Mouse (Mus musculus) testis, postnatal 14 days (tissue): ENCODE measurements around the gene Keap1.
"Not testable (repeated sequence)": the region's sequence is repeated elsewhere in the genome, so short reads cannot be mapped to it uniquely, and the experiment has no call there.

Experiments
- DNase-seq: peaks from one replicate; pipeline ENCODE4 v3.0.0; 2021; ENCODE audit warnings: low spot score

The Keap1 gene

GRCm38 (mm10) chr9:21261831-21262230, 22.7 kb upstream of the Keap1 start:
- DNase-seq = no peak

DNA sequence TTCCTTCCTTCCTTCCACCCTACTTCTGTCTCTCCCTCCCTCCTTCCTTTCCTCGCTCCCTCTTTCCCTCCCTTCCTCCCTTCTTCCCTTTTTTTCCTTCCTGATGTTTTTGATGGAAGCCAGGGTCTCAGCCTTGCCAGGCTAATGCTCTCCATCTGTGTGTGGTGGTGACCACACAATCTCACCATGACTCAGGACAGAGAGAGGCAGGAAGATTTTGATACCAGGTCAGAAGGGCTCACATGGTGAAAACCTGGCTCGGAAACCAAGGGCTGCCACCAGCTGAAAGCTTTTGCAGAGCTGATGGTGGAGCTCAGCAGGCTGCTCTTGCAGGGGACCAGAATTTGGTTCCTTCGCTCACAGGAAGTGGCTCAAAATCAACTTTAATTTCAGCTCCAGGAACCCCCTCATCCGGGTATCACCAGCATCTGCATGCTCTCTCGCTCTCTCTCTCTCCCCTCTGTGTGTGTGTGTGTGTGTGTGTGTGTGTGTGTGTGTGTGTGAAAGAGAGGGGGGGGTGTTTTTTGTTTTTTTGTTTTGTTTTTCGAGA, 21.4 kb upstream of the Keap1 start:
- no peak for DNase-seq

GRCm38 (mm10) chr9:21256349-21256748, 17.2 kb upstream of the Keap1 start:
- not testable (repeated sequence) for DNase-seq

GRCm38 (mm10) chr9:21254690-21255089, 15.5 kb upstream of the Keap1 start:
- DNase-seq = no peak

DNA sequence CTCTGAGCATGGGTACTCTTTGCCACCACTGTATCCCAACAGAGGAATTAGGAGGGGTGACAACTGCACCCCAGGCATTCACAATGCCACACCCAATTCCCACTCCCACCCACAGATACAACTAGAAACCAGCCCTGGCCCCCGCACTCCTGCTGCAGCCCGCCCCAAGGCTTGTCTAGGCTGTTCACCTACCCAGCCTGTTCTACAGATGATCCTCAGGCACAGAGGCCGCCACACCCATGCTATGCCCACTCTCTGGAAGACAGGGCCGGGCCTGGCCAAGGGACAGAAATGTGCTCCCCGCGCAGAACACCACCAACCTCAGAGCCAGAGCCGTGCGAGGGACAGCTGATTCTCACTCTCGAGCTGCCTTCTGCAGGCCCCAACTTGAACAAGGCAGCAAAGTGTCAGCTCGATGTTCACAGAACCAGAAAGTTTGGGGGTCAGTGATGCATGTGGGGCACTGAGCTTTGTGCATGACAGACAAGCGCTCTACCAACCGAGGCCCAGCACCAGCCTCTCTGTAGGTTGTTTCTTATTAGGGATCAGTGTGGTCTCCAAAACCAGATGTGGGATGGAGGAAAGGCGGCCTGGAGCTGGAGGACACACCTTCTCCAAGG, 12.1 kb upstream of the Keap1 start:
- peak; percentile 3 for DNase-seq

GRCm38 (mm10) chr9:21250509-21250908, 11.3 kb upstream of the Keap1 start:
- DNase-seq = peak; percentile 3

DNA sequence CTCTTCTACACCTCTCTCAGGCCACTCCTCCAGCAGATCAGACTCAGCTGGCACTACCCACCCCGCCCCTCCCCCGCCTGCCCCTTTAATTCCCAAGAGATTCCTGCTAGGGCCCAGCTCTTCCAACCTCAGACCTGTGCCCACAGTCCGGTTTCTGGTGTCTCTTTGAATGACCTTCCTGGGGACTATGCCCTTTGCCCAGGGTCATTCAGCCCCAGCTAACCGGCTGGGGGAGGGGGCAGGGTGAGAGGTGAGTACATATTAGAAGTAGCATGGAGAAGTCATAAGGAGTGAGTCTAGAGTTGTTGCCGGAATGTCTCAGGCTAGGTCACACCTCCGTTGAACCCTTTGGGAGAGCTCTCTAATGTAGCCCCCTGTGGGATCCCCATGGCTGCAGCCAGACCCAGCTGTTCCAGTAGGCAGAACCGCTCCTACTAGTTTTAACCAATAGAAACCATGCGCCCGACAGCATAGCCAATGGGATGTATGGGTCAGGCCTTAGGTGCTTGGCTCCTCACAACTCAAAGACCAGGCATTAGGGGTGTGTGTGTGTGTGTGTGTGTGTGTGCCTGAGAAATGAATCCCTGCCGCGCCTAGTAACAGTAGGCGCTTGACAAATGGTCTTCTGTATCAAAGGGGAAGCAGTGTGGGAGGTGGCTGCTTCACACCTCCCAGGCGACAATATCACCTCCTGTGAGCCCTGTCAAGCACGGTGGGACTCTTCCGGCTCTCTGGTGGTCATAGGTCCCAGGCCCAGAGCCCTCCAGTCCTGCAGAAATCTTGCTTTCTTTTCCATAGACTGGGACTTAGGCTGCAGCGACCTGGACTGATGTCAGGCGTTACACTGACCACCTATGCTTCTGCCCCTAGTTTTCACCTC, 10.7 kb upstream of the Keap1 start:
- peak; percentile 3 for DNase-seq

GRCm38 (mm10) chr9:21248326-21248725, 9.2 kb upstream of the Keap1 start, which contains the start of gene S1pr5:
S1pr5 (minus strand) TSS chr9:21248443.
- peak; percentile 8 for DNase-seq

DNA sequence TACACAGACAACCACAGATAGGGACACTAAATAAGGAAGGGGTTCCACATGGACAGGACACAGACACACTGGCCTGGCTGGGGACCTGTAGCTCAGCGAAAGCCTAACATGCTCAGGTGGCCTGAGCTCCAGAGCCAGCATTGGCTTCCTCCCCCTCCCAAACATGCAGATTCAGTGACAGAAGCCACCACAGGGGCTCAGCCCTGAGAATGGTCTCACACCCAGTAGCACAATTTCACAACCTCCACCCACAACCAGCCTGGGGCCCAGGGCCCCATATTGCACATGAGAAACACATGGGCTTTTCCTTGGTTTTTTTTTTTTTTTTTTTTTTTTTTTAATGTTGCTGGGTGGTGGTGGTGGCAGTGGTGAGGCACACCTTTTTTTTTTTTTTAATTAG, 7.2 kb upstream of the Keap1 start:
- DNase-seq = no peak

GRCm38 (mm10) chr9:21245113-21245487, 5.9 kb upstream of the Keap1 start:
- DNase-seq = no peak

- DNase-seq = no peak
Measured at GRCm38 (mm10) chr9:21244428-21245112, 5.4 kb upstream of the Keap1 start.

DNA sequence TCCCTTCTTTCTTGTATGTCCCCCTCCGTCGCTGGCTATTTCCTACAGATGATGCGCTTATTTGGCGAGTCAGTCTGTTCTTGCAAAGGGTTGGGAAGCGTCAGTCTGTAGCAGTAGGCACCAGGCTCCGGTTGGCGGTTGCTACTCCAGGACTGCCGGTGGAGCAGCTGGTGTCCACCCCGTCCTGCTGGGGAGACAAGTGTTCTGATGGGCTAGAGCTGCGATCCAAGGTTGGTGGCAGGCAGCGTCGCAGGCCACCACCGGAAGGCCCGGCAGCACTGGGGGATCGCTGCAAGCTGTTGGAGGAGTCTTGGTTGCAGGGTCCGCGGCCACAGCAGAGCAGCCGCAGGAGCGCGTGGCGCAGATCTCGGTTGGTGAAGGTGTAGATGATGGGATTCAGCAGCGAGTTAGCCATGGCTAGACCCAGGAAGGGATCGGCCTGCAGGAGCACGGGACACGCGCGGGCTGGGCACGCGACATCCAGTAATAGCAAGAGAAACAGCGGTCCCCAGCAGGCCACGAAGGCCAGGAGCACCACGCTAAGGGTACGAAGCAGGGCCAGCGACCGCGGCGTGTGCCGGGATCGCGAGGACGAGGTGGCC, 4.8 kb upstream of the Keap1 start:
- peak; percentile 7 for DNase-seq

DNA sequence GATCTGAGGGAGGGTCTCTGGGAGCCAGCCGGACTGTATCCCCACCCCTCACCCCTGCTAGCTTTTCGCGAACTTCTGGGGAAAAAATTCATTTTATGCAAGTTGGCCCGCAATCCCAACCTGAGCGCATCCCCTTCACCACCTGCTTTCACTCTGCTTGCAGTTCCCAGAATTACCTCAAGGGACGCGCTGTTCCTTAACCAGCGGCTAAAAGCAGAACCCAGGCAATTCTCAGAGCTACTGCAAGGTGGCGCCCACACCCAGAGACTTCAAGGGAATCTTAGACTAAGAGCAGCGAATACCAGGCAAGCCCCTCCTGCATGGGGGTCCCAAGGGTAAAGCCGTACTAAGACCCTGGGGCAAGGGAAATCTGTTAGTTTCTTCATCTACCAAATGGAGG, 2.2 kb upstream of the Keap1 start:
- peak; percentile 68 for DNase-seq

GRCm38 (mm10) chr9:21239465-21239848, 296 bp upstream of the Keap1 start:
- DNase-seq = no peak

DNA sequence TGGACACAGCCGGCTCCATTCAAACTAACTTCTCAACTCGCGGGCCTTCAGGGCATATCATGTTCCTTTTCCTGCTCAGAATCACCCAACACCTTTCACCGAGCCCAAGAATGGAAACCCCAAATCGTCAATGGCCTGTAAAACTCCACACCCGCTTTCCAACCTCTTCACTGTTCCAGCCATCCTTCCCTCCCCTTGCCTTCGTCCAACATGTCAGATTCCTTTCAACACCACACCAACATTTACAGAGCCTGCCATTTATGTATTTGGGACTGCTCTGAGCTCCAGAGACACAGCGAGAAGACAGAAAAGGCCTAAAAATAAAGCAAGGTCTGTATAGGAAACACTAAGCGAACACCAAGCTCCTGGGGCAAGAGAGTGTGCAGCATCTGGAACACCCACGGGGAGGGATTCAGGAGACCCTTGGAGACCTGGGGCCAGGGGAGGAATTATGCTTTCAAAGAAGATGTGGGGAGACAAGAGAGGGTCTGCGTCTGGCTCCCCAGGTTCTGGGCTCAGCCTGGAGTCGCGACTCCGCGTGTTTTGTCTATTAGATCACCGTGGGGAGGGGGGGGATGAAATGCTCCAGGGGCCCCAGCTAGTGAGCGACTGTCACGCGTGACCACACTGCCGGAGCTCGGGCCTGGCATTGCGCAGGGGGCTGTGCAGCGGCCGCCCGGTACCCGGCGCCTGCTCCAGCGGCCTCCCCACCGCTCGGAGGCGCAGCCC, 993 bp downstream of the Keap1 start:
- no peak for DNase-seq

GRCm38 (mm10) chr9:21237368-21238003, 1.7 kb downstream of the Keap1 start:
- peak; percentile 21 for DNase-seq

GRCm38 (mm10) chr9:21236991-21237367, 2.2 kb downstream of the Keap1 start:
- DNase-seq = no peak

- no peak for DNase-seq
Measured at GRCm38 (mm10) chr9:21235341-21235740, 3.8 kb downstream of the Keap1 start.

DNA sequence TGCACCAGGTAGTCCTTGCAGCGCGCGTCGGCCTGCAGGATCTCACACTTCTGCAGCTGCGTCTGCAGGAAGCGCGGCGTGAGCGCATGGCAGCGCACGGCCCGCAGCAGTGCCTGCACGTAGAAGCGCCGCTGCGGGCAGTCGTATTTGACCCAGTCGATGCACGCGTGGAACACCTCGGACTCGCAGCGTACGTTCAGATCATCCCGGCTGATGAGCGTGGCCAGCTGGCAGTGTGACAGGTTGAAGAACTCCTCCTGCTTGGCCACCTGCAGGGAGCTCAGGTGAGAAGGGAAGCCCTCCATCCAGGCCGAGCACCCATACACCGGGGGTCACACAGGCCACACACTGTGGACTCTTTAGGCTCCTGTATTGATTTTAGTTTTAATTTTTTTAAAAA, 5.4 kb downstream of the Keap1 start:
- peak; percentile 27 for DNase-seq

DNA sequence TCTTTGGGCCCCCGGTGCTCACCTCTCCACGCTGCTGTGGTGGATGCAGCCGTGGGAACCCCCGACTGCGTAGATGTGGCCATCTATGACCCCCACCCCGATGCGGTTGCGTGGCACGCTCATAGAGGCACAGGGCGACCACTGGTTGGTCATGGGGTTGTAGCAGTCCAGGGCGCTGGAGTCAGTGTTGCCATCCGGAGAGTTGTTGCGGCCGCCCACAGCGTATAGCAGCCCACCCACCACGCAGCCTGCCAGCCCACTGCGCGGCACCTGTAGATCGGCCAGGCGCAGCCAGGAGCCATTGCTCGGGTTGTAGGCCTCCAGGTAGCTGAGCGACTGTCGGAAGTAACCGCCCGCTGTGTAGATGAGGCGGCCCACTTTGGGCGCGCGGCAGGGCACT, 5.8 kb downstream of the Keap1 start:
- DNase-seq = peak; percentile 56

DNA sequence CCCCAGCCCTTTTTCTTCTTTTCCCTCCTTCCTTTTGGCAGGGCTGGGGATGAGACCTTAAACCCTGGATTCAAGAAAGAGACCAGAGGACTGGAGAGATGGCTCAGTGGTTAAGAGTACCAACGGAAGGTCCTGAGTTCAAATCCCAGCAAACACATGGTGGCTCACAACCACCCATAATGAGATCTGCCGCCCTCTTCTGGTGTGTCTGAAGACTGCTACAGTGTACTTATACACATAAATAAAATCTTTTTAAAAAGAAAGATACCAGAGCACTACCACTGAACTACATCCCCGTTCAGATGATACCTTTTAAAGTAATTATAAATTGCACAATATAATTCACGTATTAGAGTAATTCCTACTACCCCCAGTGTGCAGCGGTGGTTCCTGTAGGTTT, 6.3 kb downstream of the Keap1 start:
- no peak for DNase-seq
